Mouse (Mus musculus): ENCODE data around the gene Zc3h12a. TPM values are rescaled to one million over a fixed set of nuclear protein-coding genes. Genes with fewer than 3 reads are reported as not detected.

Gene Zc3h12a
- polyA plus RNA-seq, 1 experiment from 2014 or later, result 0.09 TPM

DNA sequence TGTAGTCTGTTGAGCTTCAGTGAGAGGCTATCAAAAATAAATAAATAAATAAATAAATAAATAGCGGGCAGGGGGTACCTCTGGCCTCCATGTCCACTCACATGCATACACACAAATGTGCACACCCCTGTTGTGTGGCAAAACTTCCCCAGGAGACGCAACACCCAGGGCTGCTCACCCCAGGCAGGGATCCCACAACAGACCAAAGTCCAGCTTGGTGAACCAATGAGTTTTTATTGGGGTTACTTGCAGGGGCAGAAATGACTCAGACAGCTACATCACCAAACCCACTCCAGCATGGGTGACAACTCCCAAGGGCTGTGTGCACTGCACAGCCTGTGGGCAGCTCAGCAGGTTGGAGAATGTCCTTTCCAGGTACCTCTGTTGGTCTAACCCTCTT is 49.9 kb downstream of the Zc3h12a start:
- ATAC-seq (ENCODE audit: low FRiP score) (no peak), DNase-seq (ENCODE audit: low spot score) (no peak)
- H3K36me3 ChIP-seq (replicated peaks; ENCODE audit: control insufficient read depth, insufficient read depth), result peaks cover 44% of the 10 kb centered on the region
- no peak overlapping the region for H3K27ac ChIP-seq
- no peak overlapping the region for H3K4me3 ChIP-seq (replicated peaks; ENCODE audit: low read length)
- no peaks in the 10 kb centered on the region for H3K9me3 ChIP-seq (ENCODE audit: control insufficient read depth, low read length)
- H3K9ac ChIP-seq, result no peak overlapping the region
- WGBS, result 96% methylated on average over 2 of the region's 2 CpGs
- no peaks in the 10 kb centered on the region for H3K4me1 ChIP-seq (replicated peaks; ENCODE audit: control insufficient read depth, insufficient read depth, low read length)
- H3K4me2 ChIP-seq (replicated peaks), result no peak overlapping the region
- no peaks in the 10 kb centered on the region for H3K27me3 ChIP-seq (ENCODE audit: control insufficient read depth, insufficient read depth, low read length)

Other genes with a start within 250 kb of the Zc3h12a start
- 8.4 and 8.7 TPM in 2 replicates for gene Epha10, start 246.9 kb downstream of the Zc3h12a start, polyA plus RNA-seq (2014; fragmentation: Nextera tagmentation; extraction: Ambion mirVana)
- gene 9930104L06Rik, start 190.8 kb downstream of the Zc3h12a start, polyA plus RNA-seq (2014; fragmentation: Nextera tagmentation; extraction: Ambion mirVana), result 4.1 and 5.2 TPM in 2 replicates
- gene Cdca8, start 188.5 kb downstream of the Zc3h12a start, polyA plus RNA-seq (2014; fragmentation: Nextera tagmentation; extraction: Ambion mirVana), result 19.0 and 28.7 TPM in 2 replicates
- 1.2 and 1.9 TPM in 2 replicates for gene Rspo1, start 141.4 kb downstream of the Zc3h12a start, polyA plus RNA-seq (2014; fragmentation: Nextera tagmentation; extraction: Ambion mirVana)
- 81.6 and 86.1 TPM in 2 replicates for gene Gnl2, start 111.3 kb downstream of the Zc3h12a start, polyA plus RNA-seq (2014; fragmentation: Nextera tagmentation; extraction: Ambion mirVana)
- 1.5 and 1.8 TPM in 2 replicates for gene Dnali1, start 62.1 kb downstream of the Zc3h12a start, polyA plus RNA-seq (2014; fragmentation: Nextera tagmentation; extraction: Ambion mirVana)
- gene Snip1, start 61.2 kb downstream of the Zc3h12a start, polyA plus RNA-seq (2014; fragmentation: Nextera tagmentation; extraction: Ambion mirVana), result 23.7 and 26.2 TPM in 2 replicates
- gene Meaf6, start 42.7 kb downstream of the Zc3h12a start, polyA plus RNA-seq (2014; fragmentation: Nextera tagmentation; extraction: Ambion mirVana), result 165 and 171 TPM in 2 replicates